Comparison of ENCODE assay signal across 10 mouse cellular contexts in genomic region chr5:148049304-148049703, GRCm38 (mm10).
"Had no signal": no experiment of that assay in that cellular context is flagged by ENCODE, and none has a peak within 500 bp of the region (broad histone marks: within the 10 kb centered on the region; RNA-seq: fewer than 3 reads in every experiment).

No protein-coding gene starts in this region.

- DNase-seq: lung, adult 18-20 months; lung, embryonic 14.5 days; lung, postnatal 10 days; lung, postnatal 4 days; midbrain, embryonic 14.5 days; right cerebral cortex, postnatal 14 days; thymus, adult 2 months; thymus, postnatal 25 days; thymus, postnatal 4 days had no signal

- ATAC-seq: midbrain, embryonic 16.5 days had no signal
